Mouse (Mus musculus) hindlimb bud, embryonic 11.5 days (tissue): ENCODE data around the gene Msi2.

Experiments
- DNase-seq: peaks from one replicate; pipeline ENCODE4 v3.0.0-alpha.2; 2012; ENCODE audit warnings: low read depth, low spot score; ENCODE audit errors: extremely low spot score

Gene Msi2

GRCm38 (mm10) chr11:88391181-88391814 lies 327.0 kb downstream of the Msi2 start:
- no peak for DNase-seq

GRCm38 (mm10) chr11:88389530-88389929 lies 328.8 kb downstream of the Msi2 start:
- DNase-seq, result no peak

GRCm38 (mm10) chr11:88386916-88387315 lies 331.4 kb downstream of the Msi2 start:
- no peak for DNase-seq

- no peak for DNase-seq
Observed at GRCm38 (mm10) chr11:88382449-88382848, 335.9 kb downstream of the Msi2 start.

- no peak for DNase-seq
Observed at GRCm38 (mm10) chr11:88381145-88381909, 337.0 kb downstream of the Msi2 start.

- no peak for DNase-seq
Observed at GRCm38 (mm10) chr11:88379635-88380034, 338.7 kb downstream of the Msi2 start.

GRCm38 (mm10) chr11:88378686-88379339 lies 339.5 kb downstream of the Msi2 start:
- no peak for DNase-seq

- no peak for DNase-seq
Observed at GRCm38 (mm10) chr11:88372589-88372988, 345.7 kb downstream of the Msi2 start.

GRCm38 (mm10) chr11:88369898-88370297 lies 348.4 kb downstream of the Msi2 start:
- DNase-seq, result no peak

- DNase-seq, result no peak
Observed at GRCm38 (mm10) chr11:88367501-88367900, 350.8 kb downstream of the Msi2 start.

- DNase-seq, result no peak
Observed at GRCm38 (mm10) chr11:88365914-88366540, 352.3 kb downstream of the Msi2 start.

GRCm38 (mm10) chr11:88364231-88364630 lies 354.1 kb downstream of the Msi2 start:
- DNase-seq, result no peak

- no peak for DNase-seq
Observed at GRCm38 (mm10) chr11:88363481-88363880, 354.8 kb downstream of the Msi2 start.

- no peak for DNase-seq
Observed at GRCm38 (mm10) chr11:88359736-88360135, 358.6 kb downstream of the Msi2 start.

- no peak for DNase-seq
Observed at GRCm38 (mm10) chr11:88357325-88357724, 361.0 kb downstream of the Msi2 start.

- peak; percentile 6 for DNase-seq
Observed at GRCm38 (mm10) chr11:88356598-88357290, 361.6 kb downstream of the Msi2 start.

- no peak for DNase-seq
Observed at GRCm38 (mm10) chr11:88356016-88356415, 362.3 kb downstream of the Msi2 start.

- no peak for DNase-seq
Observed at GRCm38 (mm10) chr11:88354771-88355170, 363.5 kb downstream of the Msi2 start.

- no peak for DNase-seq
Observed at GRCm38 (mm10) chr11:88351722-88352473, 366.4 kb downstream of the Msi2 start.

- DNase-seq, result no peak
Observed at GRCm38 (mm10) chr11:88348690-88349089, 369.6 kb downstream of the Msi2 start.
